Mouse (Mus musculus) CD4-positive, CD25-positive, alpha-beta regulatory T cell, adult 9 weeks (primary cell): Measurements from ENCODE around the gene Gm4981. TPM values are rescaled to one million over a fixed set of nuclear protein-coding genes. Genes with fewer than 3 reads are reported as not detected.

ENCODE experiments used
- polyA plus RNA-seq: library from polyadenylated mRNA; unstranded; fragments of 100-300 nt; shearing (Covaris generic); gene quantifications from one replicate; pipeline ENCODE4 v1.2.1, GENCODE M21; 2017

The Gm4981 gene
- polyA plus RNA-seq, result not detected

GRCm38 (mm10) chr10:58236613-58237012, at the start of gene Gm4981:
TSS of gene Gm4981 (minus strand) at chr10:58236701.

GRCm38 (mm10) chr10:58255213-58255892, 18.9 kb upstream of the Gm4981 start, which contains the start of gene Gcc2:
TSS of gene Gcc2 (plus strand) at chr10:58255497.

GRCm38 (mm10) chr10:58232641-58232969, 3.9 kb downstream of the Gm4981 start, which contains the start of gene Duxf3:
TSS of gene Duxf3 (minus strand) at chr10:58232675.

GRCm38 (mm10) chr10:58224827-58225785, 11.4 kb downstream of the Gm4981 start, which contains the start of gene AW822073:
TSS of gene AW822073 (minus strand) at chr10:58224930.

Other genes starting within 250 kb of the Gm4981 start
- gene AW822073, start 11.8 kb downstream of the Gm4981 start, polyA plus RNA-seq, result 0.22 TPM
- 0.32 TPM for gene Duxf3, start 4.0 kb downstream of the Gm4981 start, polyA plus RNA-seq
- 90.0 TPM for gene Gcc2, start 18.8 kb upstream of the Gm4981 start, polyA plus RNA-seq
- gene Lims1, start 86.8 kb upstream of the Gm4981 start, polyA plus RNA-seq, result 118 TPM
- gene Ranbp2, start 210.2 kb upstream of the Gm4981 start, polyA plus RNA-seq, result 77.4 TPM